Mouse (Mus musculus) lung, embryonic 15.5 days (tissue): ENCODE data around the gene Tmem95. TPM values are rescaled to one million over a fixed set of nuclear protein-coding genes. Genes with fewer than 3 reads are reported as not detected.

Experiments
- ATAC-seq: fragments of 200-750 bp; cut with Nextera tagmentation; 2 replicates; pipeline ENCODE4 v1.8.0; 2017; ENCODE audit warnings: moderate number of reproducible peaks, borderline replicate concordance; ENCODE audit not compliant: low FRiP score, low TSS enrichment; ENCODE audit errors: extremely low read depth
- H3K27ac ChIP-seq: fragments of 300-500 bp; sonication (generic); 2 replicates; pipeline ENCODE4 v1.5.1; 2015; ENCODE audit warnings: moderate library complexity, mild to moderate bottlenecking, inconsistent platforms
- H3K27me3 ChIP-seq: fragments of 300-500 bp; sonication (generic); 2 replicates; pipeline ENCODE4 v1.6.1; 2015; ENCODE audit warnings: inconsistent platforms
- H3K36me3 ChIP-seq: fragments of 300-500 bp; sonication (generic); 2 replicates; pipeline ENCODE4 v1.6.1; 2015; ENCODE audit warnings: inconsistent platforms
- H3K4me1 ChIP-seq: fragments of 300-500 bp; sonication (generic); 2 replicates; pipeline ENCODE4 v1.6.1; 2015; ENCODE audit warnings: inconsistent platforms
- H3K4me2 ChIP-seq: fragments of 300-500 bp; sonication (generic); 2 replicates; pipeline ENCODE4 v1.6.1; 2015; ENCODE audit warnings: inconsistent platforms, mild to moderate bottlenecking, moderate library complexity
- H3K4me3 ChIP-seq: fragments of 300-500 bp; sonication (generic); 2 replicates; pipeline ENCODE4 v1.5.1; 2015; ENCODE audit warnings: mild to moderate bottlenecking, inconsistent platforms
- H3K9ac ChIP-seq: fragments of 300-500 bp; sonication (generic); 2 replicates; pipeline ENCODE4 v1.6.1; 2015; ENCODE audit warnings: inconsistent platforms
- H3K9me3 ChIP-seq: fragments of 300-500 bp; sonication (generic); 2 replicates; pipeline ENCODE4 v1.6.1; 2016; ENCODE audit warnings: inconsistent platforms
- WGBS: fragments of 180-500 bp; shearing (Covaris S2); methylation state at CpG from one replicate; pipeline ENCODE4 v1.1.7; 2015; 5-methylcytosine and 5-hydroxymethylcytosine counted together
- polyA plus RNA-seq: library from polyadenylated mRNA; unstranded; fragments of >200 nt; fragmentation: Nextera tagmentation; extraction: Ambion mirVana; gene quantifications from 2 replicates; pipeline ENCODE4 v1.2.1, GENCODE M21; 2015

Gene Tmem95
- polyA plus RNA-seq, 1 experiment from 2014 or later = not detected

DNA sequence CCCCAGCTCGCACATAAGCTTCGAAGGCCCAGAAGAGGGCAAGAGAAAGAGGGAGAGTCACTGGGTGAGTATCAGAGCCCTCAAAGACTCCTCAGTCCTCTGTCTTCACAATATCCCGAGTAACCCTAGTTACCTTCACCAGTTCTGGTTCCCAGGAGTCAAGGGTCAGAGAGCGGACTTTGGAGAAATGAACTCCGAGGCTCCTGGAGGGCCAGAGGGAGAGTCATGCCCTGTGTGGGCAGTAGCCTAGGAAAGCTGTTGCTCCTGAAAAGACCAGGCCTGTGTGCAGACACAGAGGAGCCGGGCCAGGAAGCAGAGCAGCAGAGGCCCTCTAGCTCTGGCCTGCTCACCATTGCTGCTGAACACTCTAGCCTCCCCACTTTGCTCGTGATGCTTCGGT lies 6.8 kb upstream of the Tmem95 start:
- H3K36me3 ChIP-seq = no peaks in the 10 kb centered on the region
- H3K27me3 ChIP-seq = no peaks in the 10 kb centered on the region
- H3K4me3 ChIP-seq = no peak overlapping the region
- peak overlapping the region; percentile 19 for H3K4me2 ChIP-seq
- H3K9ac ChIP-seq = no peak overlapping the region
- 70% methylated on average over 8 of the region's 8 CpGs for WGBS
- H3K27ac ChIP-seq = 0 out of 2 replicates have a peak overlapping the region, but pooled peaks have one; percentile 32
- no peaks in the 10 kb centered on the region for H3K9me3 ChIP-seq
- H3K4me1 ChIP-seq = peaks cover 28% of the 10 kb centered on the region
- ATAC-seq = no peak

DNA sequence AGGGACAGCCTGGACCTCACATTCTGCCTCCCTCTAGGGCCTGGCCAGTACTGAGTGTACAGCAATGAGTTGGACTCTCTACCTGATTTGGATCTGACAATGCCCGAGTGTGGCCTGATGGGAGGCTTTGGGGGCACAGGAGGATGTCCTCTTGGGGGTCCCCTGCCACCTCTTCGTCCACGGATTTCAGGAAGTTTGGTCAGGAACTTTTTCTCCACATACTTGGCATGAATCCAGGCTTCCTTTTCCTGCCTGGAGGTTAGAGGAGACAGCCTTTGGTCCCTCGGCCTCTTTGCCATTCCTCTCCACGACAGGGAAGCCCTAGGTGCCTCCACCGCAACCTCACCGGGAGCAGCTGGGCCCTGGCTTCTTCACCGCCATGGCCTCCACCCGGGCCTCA lies 6.4 kb upstream of the Tmem95 start:
- Histone ChIP-seq H3K9ac (no peak overlapping the region), H3K9me3 (no peaks in the 10 kb centered on the region), H3K4me3 (no peak overlapping the region), H3K27me3 (no peaks in the 10 kb centered on the region), H3K27ac (0 out of 2 replicates have a peak overlapping the region, but pooled peaks have one; percentile 32), H3K4me1 (peaks cover 32% of the 10 kb centered on the region), H3K36me3 (no peaks in the 10 kb centered on the region), H3K4me2 (peak overlapping the region; percentile 19)
- ATAC-seq = no peak
- 43% methylated on average over 9 of the region's 9 CpGs for WGBS

GRCm38 (mm10) chr11:69883527-69884151 lies 5.8 kb upstream of the Tmem95 start:
- Histone ChIP-seq H3K4me1 (peaks cover 38% of the 10 kb centered on the region), H3K9ac (no peak overlapping the region), H3K36me3 (no peaks in the 10 kb centered on the region), H3K27me3 (no peaks in the 10 kb centered on the region), H3K9me3 (no peaks in the 10 kb centered on the region), H3K27ac (0 out of 2 replicates have a peak overlapping the region, but pooled peaks have one; percentile 32), H3K4me3 (no peak overlapping the region), H3K4me2 (no peak overlapping the region)
- 75% methylated on average over 8 of the region's 8 CpGs for WGBS
- ATAC-seq = no peak

DNA sequence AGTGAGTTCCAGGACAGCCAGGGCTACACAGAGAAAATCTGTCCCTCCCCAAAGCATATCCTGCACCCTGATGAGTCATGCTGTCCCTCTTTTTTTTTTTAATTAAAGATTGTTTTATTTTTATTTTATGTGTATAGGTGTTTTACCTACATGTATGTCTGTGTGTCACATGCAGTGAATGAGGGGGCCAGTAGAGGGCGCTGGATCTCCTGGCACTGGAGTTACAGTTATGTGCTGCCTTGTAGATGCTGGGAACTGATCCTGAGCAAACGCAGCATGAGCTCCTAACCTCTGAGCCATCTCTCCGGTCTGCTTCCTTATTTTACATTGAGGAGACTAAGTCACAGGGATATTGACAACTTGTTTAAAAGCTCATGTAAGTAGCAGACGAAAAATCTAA lies 5.2 kb upstream of the Tmem95 start:
- Histone ChIP-seq H3K4me2 (no peak overlapping the region), H3K4me1 (peaks cover 44% of the 10 kb centered on the region), H3K27ac (no peak overlapping the region), H3K9ac (no peak overlapping the region), H3K9me3 (no peaks in the 10 kb centered on the region), H3K36me3 (no peaks in the 10 kb centered on the region), H3K27me3 (no peaks in the 10 kb centered on the region), H3K4me3 (no peak overlapping the region)
- 58% methylated on average over 4 of the region's 4 CpGs for WGBS
- no peak for ATAC-seq

- peak overlapping the region; percentile 78 for H3K4me2 ChIP-seq
- no peaks in the 10 kb centered on the region for H3K9me3 ChIP-seq
- WGBS = 54% methylated on average over 21 of the region's 21 CpGs
- peak overlapping the region; percentile 51 for H3K4me3 ChIP-seq
- peak overlapping the region; percentile 51 for H3K9ac ChIP-seq
- no peaks in the 10 kb centered on the region for H3K27me3 ChIP-seq
- peak overlapping the region; percentile 94 for H3K27ac ChIP-seq
- no peaks in the 10 kb centered on the region for H3K36me3 ChIP-seq
- H3K4me1 ChIP-seq = peaks cover 54% of the 10 kb centered on the region
- ATAC-seq = no peak
These were observed 4.2 kb upstream of the Tmem95 start for GRCm38 (mm10) chr11:69881787-69882670.

DNA sequence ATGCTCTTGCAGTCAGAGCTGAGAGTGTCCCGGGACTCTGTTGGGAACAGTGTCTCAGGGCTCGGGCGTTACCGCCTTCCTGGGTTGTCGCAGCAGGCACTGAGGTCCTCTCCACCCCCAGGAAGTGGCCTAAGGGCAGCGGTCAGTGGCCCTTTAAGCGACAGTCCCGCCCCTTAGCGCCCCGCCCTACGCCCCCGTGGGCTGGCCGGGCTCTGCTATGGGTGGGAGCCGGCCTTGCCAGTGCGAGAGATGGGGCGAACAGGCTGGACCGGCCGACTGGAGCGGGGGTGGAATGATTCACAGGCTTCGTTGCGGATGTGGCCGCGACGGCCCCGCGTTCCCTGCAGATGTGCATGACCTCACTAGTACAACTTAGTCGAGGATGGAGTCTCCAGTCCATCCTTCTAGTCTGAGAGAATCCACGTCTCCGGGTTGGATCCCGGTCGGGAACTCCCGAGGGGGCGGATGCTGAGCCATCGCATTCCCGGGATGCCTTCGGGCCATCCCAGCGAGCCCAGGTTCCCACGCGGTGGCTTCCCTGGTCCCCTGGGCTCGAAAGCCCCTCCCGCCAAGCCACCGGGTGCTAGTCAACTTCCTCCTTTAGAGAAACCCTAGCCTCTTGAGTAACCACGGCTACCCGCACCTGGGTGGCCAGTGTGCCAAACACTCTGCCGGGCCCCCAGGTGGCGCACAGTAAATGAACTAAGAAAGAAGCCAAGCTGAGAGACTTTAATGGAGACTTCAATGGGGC lies 3.2 kb upstream of the Tmem95 start, which contains the start of gene Kctd11:
TSS of gene Kctd11 (minus strand) at position 554 of the 751 bp plus-strand sequence.
- 0% methylated on average over 46 of the region's 46 CpGs for WGBS
- ATAC-seq = peak; percentile 92
- Histone ChIP-seq H3K36me3 (no peaks in the 10 kb centered on the region), H3K4me3 (peak within 1 kb of the TSS; percentile 51), H3K9ac (peak within 1 kb of the TSS; percentile 51), H3K9me3 (no peaks in the 10 kb centered on the region), H3K4me1 (peaks cover 64% of the 10 kb centered on the region), H3K27me3 (no peaks in the 10 kb centered on the region), H3K4me2 (peak within 1 kb of the TSS; percentile 78), H3K27ac (peak within 1 kb of the TSS; percentile 94)

- Histone ChIP-seq H3K27ac (peak overlapping the region; percentile 94), H3K4me3 (peak overlapping the region; percentile 51), H3K27me3 (no peaks in the 10 kb centered on the region), H3K9me3 (no peaks in the 10 kb centered on the region), H3K9ac (peak overlapping the region; percentile 51), H3K36me3 (no peaks in the 10 kb centered on the region), H3K4me1 (peaks cover 69% of the 10 kb centered on the region), H3K4me2 (peak overlapping the region; percentile 78)
- peak; percentile 20 for ATAC-seq
- WGBS = 0% methylated on average over 18 of the region's 18 CpGs
These were observed 2.7 kb upstream of the Tmem95 start for GRCm38 (mm10) chr11:69880506-69880852.

DNA sequence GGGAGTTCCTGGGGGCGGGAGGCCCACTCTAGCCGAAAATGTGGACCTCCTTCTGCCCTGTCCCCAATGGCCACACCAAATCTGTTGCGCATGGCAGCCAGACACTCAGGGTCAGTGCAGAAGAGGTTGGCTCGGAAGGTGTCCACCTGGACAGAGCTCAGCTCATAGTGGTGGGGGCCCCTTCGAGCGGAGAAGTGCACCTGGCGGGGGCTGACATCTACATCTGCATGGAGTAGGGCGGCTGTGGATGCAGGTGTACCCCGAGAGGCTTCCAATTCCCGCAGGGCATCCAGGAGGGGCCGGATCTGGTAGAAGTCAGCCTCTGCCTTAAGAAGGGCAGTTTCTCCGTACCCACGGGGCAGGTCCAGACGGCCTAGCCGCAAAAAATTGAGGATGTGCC lies 1.9 kb upstream of the Tmem95 start:
- 41% methylated on average over 15 of the region's 15 CpGs for WGBS
- Histone ChIP-seq H3K36me3 (no peaks in the 10 kb centered on the region), H3K27ac (no peak overlapping the region), H3K27me3 (no peaks in the 10 kb centered on the region), H3K9me3 (no peaks in the 10 kb centered on the region), H3K4me3 (peak overlapping the region; percentile 51), H3K9ac (peak overlapping the region; percentile 51), H3K4me1 (peaks cover 72% of the 10 kb centered on the region), H3K4me2 (peak overlapping the region; percentile 78)
- no peak for ATAC-seq

DNA sequence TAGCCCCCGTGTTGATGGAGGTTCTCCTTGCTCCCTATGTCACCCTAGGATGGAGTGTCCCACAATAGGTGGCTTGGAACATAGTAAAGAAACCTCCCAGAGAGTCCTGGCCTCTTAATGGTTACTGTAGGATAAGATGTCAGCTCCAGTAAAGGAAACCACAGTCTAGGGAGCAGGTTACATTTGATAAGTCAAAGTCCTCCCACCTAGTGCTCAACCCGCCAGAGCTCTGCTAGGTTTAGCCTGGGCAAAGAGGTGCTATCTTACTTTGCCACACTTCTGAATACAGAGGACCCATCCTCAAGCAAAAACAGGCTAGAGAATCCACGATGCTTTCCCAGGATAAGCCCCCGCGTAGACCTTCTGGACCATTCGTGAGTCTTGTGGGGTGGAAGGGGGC lies 1.1 kb upstream of the Tmem95 start:
- 77% methylated on average over 6 of the region's 6 CpGs for WGBS
- peaks cover 67% of the 10 kb centered on the region for H3K4me1 ChIP-seq
- H3K27me3 ChIP-seq = no peaks in the 10 kb centered on the region
- ATAC-seq = no peak
- no peak overlapping the region for H3K27ac ChIP-seq
- H3K4me3 ChIP-seq = peak overlapping the region; percentile 0; the same call in 1 of the 2 replicates
- H3K36me3 ChIP-seq = no peaks in the 10 kb centered on the region
- H3K4me2 ChIP-seq = peak overlapping the region; percentile 78
- no peak overlapping the region for H3K9ac ChIP-seq
- no peaks in the 10 kb centered on the region for H3K9me3 ChIP-seq

DNA sequence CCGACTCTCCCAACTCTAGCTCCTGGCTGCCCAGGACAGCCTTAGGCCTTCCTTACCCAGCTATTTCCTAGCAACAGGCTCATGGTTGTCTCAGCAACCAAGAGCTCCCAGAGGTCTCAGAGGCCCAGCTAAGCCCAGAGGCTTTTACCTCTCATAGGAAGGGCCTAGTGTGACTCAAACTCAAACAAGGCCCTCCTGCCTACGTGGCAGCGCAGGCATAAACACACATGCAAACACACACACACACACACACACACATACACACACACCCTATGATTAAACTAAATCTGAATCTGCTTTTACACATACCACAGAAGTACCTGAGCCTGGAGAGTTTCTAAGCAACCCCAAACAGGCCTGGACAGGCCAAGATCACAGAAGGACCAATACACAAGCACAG lies 581 bp upstream of the Tmem95 start:
- H3K27me3 ChIP-seq = no peaks in the 10 kb centered on the region
- peaks cover 64% of the 10 kb centered on the region for H3K4me1 ChIP-seq
- H3K9ac ChIP-seq = no peak overlapping the region
- H3K27ac ChIP-seq = no peak overlapping the region
- 76% methylated on average over 3 of the region's 3 CpGs for WGBS
- no peak overlapping the region for H3K4me3 ChIP-seq
- no peaks in the 10 kb centered on the region for H3K9me3 ChIP-seq
- no peaks in the 10 kb centered on the region for H3K36me3 ChIP-seq
- no peak for ATAC-seq
- H3K4me2 ChIP-seq = no peak overlapping the region

- Histone ChIP-seq H3K4me2 (peak overlapping the region; percentile 40), H3K4me3 (peak overlapping the region; percentile 4; the same call in 1 of the 2 replicates), H3K9ac (no peak overlapping the region), H3K4me1 (peaks cover 58% of the 10 kb centered on the region), H3K9me3 (no peaks in the 10 kb centered on the region), H3K36me3 (no peaks in the 10 kb centered on the region), H3K27ac (peak overlapping the region; percentile 60), H3K27me3 (no peaks in the 10 kb centered on the region)
- ATAC-seq = peak; percentile 19; the same call in 1 of the 2 replicates
- 5% methylated on average over 12 of the region's 12 CpGs for WGBS
These were observed 951 bp downstream of the Tmem95 start for GRCm38 (mm10) chr11:69876867-69877266.
